Mouse (Mus musculus): Measurements from ENCODE around the gene Zfp91. TPM values are rescaled to one million over a fixed set of nuclear protein-coding genes. Genes with fewer than 3 reads are reported as not detected.

Zfp91 gene
- polyA plus RNA-seq, 1 experiment from 2014 or later = 9.9 TPM

- Histone ChIP-seq H3K4me3 (ENCODE audit: low read length) (no peak overlapping the region), H3K4me2 (ENCODE audit: low read depth, low read length) (no peak overlapping the region), H3K27me3 (ENCODE audit: control insufficient read depth, insufficient read depth, low read length) (no peaks in the 10 kb centered on the region), H3K4me1 (ENCODE audit: control insufficient read depth, insufficient read depth, low read length) (no peaks in the 10 kb centered on the region), H3K9ac (ENCODE audit: low read length) (no peak overlapping the region), H3K36me3 (ENCODE audit: control insufficient read depth, insufficient read depth) (no peaks in the 10 kb centered on the region), H3K27ac (ENCODE audit: low read length) (peak overlapping the region; percentile 49; the same call in 1 of the 2 replicates), H3K9me3 (replicated peaks; ENCODE audit: control insufficient read depth, low read length) (no peaks in the 10 kb centered on the region)
- no peak for ATAC-seq (replicated peaks; ENCODE audit: extremely low read depth, insufficient read depth, low FRiP score)
- WGBS = 59% methylated on average over 1 of the region's 1 CpGs
Measured at GRCm38 (mm10) chr19:12812644-12813364, 16.9 kb upstream of the Zfp91 start.

- Histone ChIP-seq H3K9ac (ENCODE audit: low read length) (no peak overlapping the region), H3K27me3 (ENCODE audit: control insufficient read depth, insufficient read depth, low read length) (no peaks in the 10 kb centered on the region), H3K36me3 (ENCODE audit: control insufficient read depth, insufficient read depth) (no peaks in the 10 kb centered on the region), H3K27ac (ENCODE audit: low read length) (no peak overlapping the region), H3K4me2 (ENCODE audit: low read depth, low read length) (no peak overlapping the region), H3K9me3 (replicated peaks; ENCODE audit: control insufficient read depth, low read length) (no peaks in the 10 kb centered on the region), H3K4me1 (ENCODE audit: control insufficient read depth, insufficient read depth, low read length) (no peaks in the 10 kb centered on the region), H3K4me3 (ENCODE audit: low read length) (no peak overlapping the region)
- ATAC-seq (replicated peaks; ENCODE audit: extremely low read depth, insufficient read depth, low FRiP score) = no peak
- WGBS = 58% methylated on average over 2 of the region's 2 CpGs
Measured at GRCm38 (mm10) chr19:12806214-12806613, 10.3 kb upstream of the Zfp91 start.

GRCm38 (mm10) chr19:12805730-12806129 lies 9.8 kb upstream of the Zfp91 start:
- no peak overlapping the region for H3K4me2 ChIP-seq (ENCODE audit: low read depth, low read length)
- 63% methylated on average over 3 of the region's 3 CpGs for WGBS
- H3K27me3 ChIP-seq (ENCODE audit: control insufficient read depth, insufficient read depth, low read length) = no peaks in the 10 kb centered on the region
- no peak for ATAC-seq (replicated peaks; ENCODE audit: extremely low read depth, insufficient read depth, low FRiP score)
- H3K4me3 ChIP-seq (ENCODE audit: low read length) = no peak overlapping the region
- no peaks in the 10 kb centered on the region for H3K36me3 ChIP-seq (ENCODE audit: control insufficient read depth, insufficient read depth)
- H3K27ac ChIP-seq (ENCODE audit: low read length) = no peak overlapping the region
- H3K9me3 ChIP-seq (replicated peaks; ENCODE audit: control insufficient read depth, low read length) = no peaks in the 10 kb centered on the region
- no peaks in the 10 kb centered on the region for H3K4me1 ChIP-seq (ENCODE audit: control insufficient read depth, insufficient read depth, low read length)
- no peak overlapping the region for H3K9ac ChIP-seq (ENCODE audit: low read length)

GRCm38 (mm10) chr19:12804237-12804636 lies 8.3 kb upstream of the Zfp91 start:
- Histone ChIP-seq H3K4me2 (ENCODE audit: low read depth, low read length) (no peak overlapping the region), H3K9me3 (replicated peaks; ENCODE audit: control insufficient read depth, low read length) (no peaks in the 10 kb centered on the region), H3K9ac (ENCODE audit: low read length) (no peak overlapping the region), H3K36me3 (ENCODE audit: control insufficient read depth, insufficient read depth) (no peaks in the 10 kb centered on the region), H3K4me3 (ENCODE audit: low read length) (no peak overlapping the region), H3K27me3 (ENCODE audit: control insufficient read depth, insufficient read depth, low read length) (no peaks in the 10 kb centered on the region), H3K27ac (ENCODE audit: low read length) (no peak overlapping the region), H3K4me1 (ENCODE audit: control insufficient read depth, insufficient read depth, low read length) (no peaks in the 10 kb centered on the region)
- ATAC-seq (replicated peaks; ENCODE audit: extremely low read depth, insufficient read depth, low FRiP score) = no peak
- WGBS = 62% methylated on average over 1 of the region's 1 CpGs

GRCm38 (mm10) chr19:12802830-12803229 lies 6.9 kb upstream of the Zfp91 start:
- WGBS = 72% methylated on average over 3 of the region's 3 CpGs
- no peak overlapping the region for H3K27ac ChIP-seq (ENCODE audit: low read length)
- no peak for ATAC-seq (replicated peaks; ENCODE audit: extremely low read depth, insufficient read depth, low FRiP score)
- no peaks in the 10 kb centered on the region for H3K4me1 ChIP-seq (ENCODE audit: control insufficient read depth, insufficient read depth, low read length)
- H3K4me2 ChIP-seq (ENCODE audit: low read depth, low read length) = no peak overlapping the region
- H3K4me3 ChIP-seq (ENCODE audit: low read length) = no peak overlapping the region
- H3K9me3 ChIP-seq (replicated peaks; ENCODE audit: control insufficient read depth, low read length) = no peaks in the 10 kb centered on the region
- H3K27me3 ChIP-seq (ENCODE audit: control insufficient read depth, insufficient read depth, low read length) = no peaks in the 10 kb centered on the region
- no peaks in the 10 kb centered on the region for H3K36me3 ChIP-seq (ENCODE audit: control insufficient read depth, insufficient read depth)
- H3K9ac ChIP-seq (ENCODE audit: low read length) = no peak overlapping the region

- H3K36me3 ChIP-seq (ENCODE audit: control insufficient read depth, insufficient read depth) = no peaks in the 10 kb centered on the region
- no peak overlapping the region for H3K4me3 ChIP-seq (ENCODE audit: low read length)
- no peak overlapping the region for H3K27ac ChIP-seq (ENCODE audit: low read length)
- H3K4me1 ChIP-seq (ENCODE audit: control insufficient read depth, insufficient read depth, low read length) = no peaks in the 10 kb centered on the region
- H3K4me2 ChIP-seq (ENCODE audit: low read depth, low read length) = no peak overlapping the region
- WGBS = 64% methylated on average over 3 of the region's 3 CpGs
- no peak for ATAC-seq (replicated peaks; ENCODE audit: extremely low read depth, insufficient read depth, low FRiP score)
- no peak overlapping the region for H3K9ac ChIP-seq (ENCODE audit: low read length)
- H3K27me3 ChIP-seq (ENCODE audit: control insufficient read depth, insufficient read depth, low read length) = no peaks in the 10 kb centered on the region
- no peaks in the 10 kb centered on the region for H3K9me3 ChIP-seq (replicated peaks; ENCODE audit: control insufficient read depth, low read length)
Measured at GRCm38 (mm10) chr19:12801046-12801445, 5.1 kb upstream of the Zfp91 start.

- no peak overlapping the region for H3K4me2 ChIP-seq (ENCODE audit: low read depth, low read length)
- no peaks in the 10 kb centered on the region for H3K36me3 ChIP-seq (ENCODE audit: control insufficient read depth, insufficient read depth)
- no peaks in the 10 kb centered on the region for H3K9me3 ChIP-seq (replicated peaks; ENCODE audit: control insufficient read depth, low read length)
- no peak for ATAC-seq (replicated peaks; ENCODE audit: extremely low read depth, insufficient read depth, low FRiP score)
- 50% methylated on average over 2 of the region's 2 CpGs for WGBS
- no peaks in the 10 kb centered on the region for H3K4me1 ChIP-seq (ENCODE audit: control insufficient read depth, insufficient read depth, low read length)
- no peak overlapping the region for H3K4me3 ChIP-seq (ENCODE audit: low read length)
- no peaks in the 10 kb centered on the region for H3K27me3 ChIP-seq (ENCODE audit: control insufficient read depth, insufficient read depth, low read length)
- no peak overlapping the region for H3K9ac ChIP-seq (ENCODE audit: low read length)
- no peak overlapping the region for H3K27ac ChIP-seq (ENCODE audit: low read length)
Measured at GRCm38 (mm10) chr19:12800621-12801020, 4.7 kb upstream of the Zfp91 start.

- no peak for ATAC-seq (replicated peaks; ENCODE audit: extremely low read depth, insufficient read depth, low FRiP score)
- Histone ChIP-seq H3K4me2 (ENCODE audit: low read depth, low read length) (peak overlapping the region; percentile 3; the same call in 1 of the 2 replicates), H3K27me3 (ENCODE audit: control insufficient read depth, insufficient read depth, low read length) (no peaks in the 10 kb centered on the region), H3K27ac (ENCODE audit: low read length) (no peak overlapping the region), H3K9me3 (replicated peaks; ENCODE audit: control insufficient read depth, low read length) (no peaks in the 10 kb centered on the region), H3K4me1 (ENCODE audit: control insufficient read depth, insufficient read depth, low read length) (no peaks in the 10 kb centered on the region), H3K4me3 (ENCODE audit: low read length) (no peak overlapping the region), H3K36me3 (ENCODE audit: control insufficient read depth, insufficient read depth) (no peaks in the 10 kb centered on the region), H3K9ac (ENCODE audit: low read length) (no peak overlapping the region)
- 79% methylated on average over 3 of the region's 3 CpGs for WGBS
Measured at GRCm38 (mm10) chr19:12799081-12799480, 3.2 kb upstream of the Zfp91 start.

GRCm38 (mm10) chr19:12798404-12798803 lies 2.5 kb upstream of the Zfp91 start:
- Histone ChIP-seq H3K4me3 (ENCODE audit: low read length) (no peak overlapping the region), H3K9me3 (replicated peaks; ENCODE audit: control insufficient read depth, low read length) (no peaks in the 10 kb centered on the region), H3K4me2 (ENCODE audit: low read depth, low read length) (peak overlapping the region; percentile 3; the same call in 1 of the 2 replicates), H3K27ac (ENCODE audit: low read length) (no peak overlapping the region), H3K36me3 (ENCODE audit: control insufficient read depth, insufficient read depth) (no peaks in the 10 kb centered on the region), H3K27me3 (ENCODE audit: control insufficient read depth, insufficient read depth, low read length) (no peaks in the 10 kb centered on the region), H3K4me1 (ENCODE audit: control insufficient read depth, insufficient read depth, low read length) (no peaks in the 10 kb centered on the region), H3K9ac (ENCODE audit: low read length) (no peak overlapping the region)
- 65% methylated on average over 4 of the region's 4 CpGs for WGBS
- ATAC-seq (replicated peaks; ENCODE audit: extremely low read depth, insufficient read depth, low FRiP score) = no peak

Measured in heart, embryonic 16.5 days (tissue).